ENCODE assay signal across 22 mouse cellular contexts in genomic region chr3:55701632-55702031, GRCm38 (mm10).
"Had no signal": no experiment of that assay in that cellular context is flagged by ENCODE, and none has a peak within 500 bp of the region (broad histone marks: within the 10 kb centered on the region; RNA-seq: fewer than 3 reads in every experiment).

No protein-coding gene starts in this region.

- H3K4me2 ChIP-seq: kidney, embryonic 15.5 days; limb, embryonic 13.5 days; liver, embryonic 12.5 days; liver, embryonic 15.5 days; midbrain, embryonic 13.5 days; stomach, embryonic 15.5 days had no signal

- H3K4me1 ChIP-seq: kidney, embryonic 15.5 days; limb, embryonic 10.5 days; liver, embryonic 12.5 days; liver, embryonic 15.5 days; stomach, embryonic 15.5 days had no signal

- H3K36me3 ChIP-seq: kidney, embryonic 15.5 days; limb, embryonic 10.5 days; liver, embryonic 12.5 days; liver, embryonic 15.5 days; midbrain, embryonic 10.5 days; stomach, embryonic 15.5 days had no signal

- H3K4me3 ChIP-seq: kidney, embryonic 15.5 days; layer of hippocampus, adult 2 months; limb, embryonic 10.5 days; limb, embryonic 13.5 days; liver, embryonic 12.5 days; liver, embryonic 15.5 days; megakaryocyte, embryonic 14.5 days; midbrain, embryonic 10.5 days; midbrain, embryonic 13.5 days; stomach, embryonic 15.5 days had no signal

- ATAC-seq: liver, embryonic 12.5 days; midbrain, embryonic 13.5 days had no signal

- H3K27me3 ChIP-seq: kidney, embryonic 15.5 days; limb, embryonic 13.5 days; liver, embryonic 12.5 days; liver, embryonic 15.5 days; midbrain, embryonic 13.5 days; stomach, embryonic 15.5 days had no signal

- H3K9ac ChIP-seq: kidney, embryonic 15.5 days; limb, embryonic 13.5 days; liver, embryonic 12.5 days; liver, embryonic 15.5 days; midbrain, embryonic 13.5 days; stomach, embryonic 15.5 days had no signal

- DNase-seq: kidney, adult 11 months; kidney, adult 8-10 months; kidney, postnatal 14 days; kidney, postnatal 4 days; layer of hippocampus, adult 9-11 months; liver; lung, adult 2 months; lung, postnatal 14 days; right cerebral cortex, postnatal 14 days; spleen, adult 18-20 months; thymus, postnatal 25 days had no signal

- H3K9me3 ChIP-seq: kidney, embryonic 15.5 days; limb, embryonic 10.5 days; limb, embryonic 13.5 days; liver, embryonic 12.5 days; liver, embryonic 15.5 days; megakaryocyte, embryonic 14.5 days; midbrain, embryonic 10.5 days; midbrain, embryonic 13.5 days; stomach, embryonic 15.5 days had no signal

- H3K27ac ChIP-seq: kidney, embryonic 15.5 days; layer of hippocampus, adult 2 months; limb, embryonic 10.5 days; limb, embryonic 13.5 days; liver, embryonic 12.5 days; liver, embryonic 15.5 days; macrophage; midbrain, embryonic 10.5 days; midbrain, embryonic 13.5 days; stomach, embryonic 15.5 days had no signal
